Mouse (Mus musculus) liver, embryonic 15.5 days (tissue): ENCODE results near the gene Trpm1. TPM values are rescaled to one million over a fixed set of nuclear protein-coding genes. Genes with fewer than 3 reads are reported as not detected.
A peak's percentile ranks its signal among the peaks of the same experiment; 100 is the strongest.

Source experiments
- ATAC-seq: fragments of 200-750 bp; cut with Nextera tagmentation; 2 replicates; pipeline ENCODE4 v1.8.0; 2017; ENCODE audit warnings: moderate number of reproducible peaks, mild to moderate bottlenecking, moderate library complexity; ENCODE audit not compliant: insufficient read depth
- H3K27ac ChIP-seq: fragments of 300-500 bp; sonication (generic); replicated peaks from 2 replicates; pipeline ENCODE4 v1.5.1; 2015; ENCODE audit warnings: mild to moderate bottlenecking, inconsistent platforms
- H3K27me3 ChIP-seq: fragments of 300-500 bp; sonication (generic); 2 replicates; pipeline ENCODE4 v1.6.1; 2015; ENCODE audit warnings: mild to moderate bottlenecking, inconsistent platforms
- H3K36me3 ChIP-seq: fragments of 300-500 bp; sonication (generic); replicated peaks from 2 replicates; pipeline ENCODE4 v1.6.1; 2015; ENCODE audit warnings: moderate library complexity, mild to moderate bottlenecking, inconsistent platforms
- H3K4me1 ChIP-seq: fragments of 300-500 bp; sonication (generic); replicated peaks from 2 replicates; pipeline ENCODE4 v1.6.1; 2015; ENCODE audit warnings: inconsistent platforms
- H3K4me2 ChIP-seq: fragments of 300-500 bp; sonication (generic); 2 replicates; pipeline ENCODE4 v1.6.1; 2015; ENCODE audit warnings: moderate library complexity, mild to moderate bottlenecking, inconsistent platforms
- H3K4me3 ChIP-seq: fragments of 300-500 bp; sonication (generic); replicated peaks from 2 replicates; pipeline ENCODE4 v1.5.1; 2015; ENCODE audit warnings: mild to moderate bottlenecking, inconsistent platforms
- H3K9ac ChIP-seq: fragments of 300-500 bp; sonication (generic); 2 replicates; pipeline ENCODE4 v1.6.1; 2015; ENCODE audit warnings: moderate library complexity, mild to moderate bottlenecking, inconsistent platforms
- H3K9me3 ChIP-seq: fragments of 300-500 bp; sonication (generic); replicated peaks from 2 replicates; pipeline ENCODE4 v1.6.1; 2016; ENCODE audit warnings: inconsistent platforms
- WGBS: fragments of 180-500 bp; shearing (Covaris S2); methylation state at CpG from one replicate; pipeline ENCODE4 v1.1.7; 2015; ENCODE audit warnings: mixed read lengths; ENCODE audit not compliant: insufficient replicate concordance; 5-methylcytosine and 5-hydroxymethylcytosine counted together
- polyA plus RNA-seq: library from polyadenylated mRNA; unstranded; fragments of >200 nt; fragmentation: Nextera tagmentation; extraction: Ambion mirVana; gene quantifications from 2 replicates; pipeline ENCODE4 v1.2.1, GENCODE M21; 2015

The Trpm1 gene
- polyA plus RNA-seq, 1 experiment from 2014 or later: not detected

GRCm38 (mm10) chr7:64265502-64266279 lies 112.1 kb downstream of the Trpm1 start:
- no peak overlapping the region for H3K27ac ChIP-seq
- H3K9me3 ChIP-seq: no peaks in the 10 kb centered on the region
- no peak for ATAC-seq
- 58% methylated on average over 13 of the region's 13 CpGs for WGBS
- no peaks in the 10 kb centered on the region for H3K36me3 ChIP-seq
- H3K27me3 ChIP-seq: peaks cover 26% of the 10 kb centered on the region
- H3K4me3 ChIP-seq: no peak overlapping the region
- no peak overlapping the region for H3K4me2 ChIP-seq
- H3K4me1 ChIP-seq: no peaks in the 10 kb centered on the region
- H3K9ac ChIP-seq: no peak overlapping the region

- Histone ChIP-seq H3K27ac (no peak overlapping the region), H3K4me3 (no peak overlapping the region), H3K4me1 (no peaks in the 10 kb centered on the region), H3K36me3 (no peaks in the 10 kb centered on the region), H3K4me2 (no peak overlapping the region), H3K9ac (no peak overlapping the region), H3K27me3 (peaks cover 26% of the 10 kb centered on the region), H3K9me3 (no peaks in the 10 kb centered on the region)
- 83% methylated on average over 4 of the region's 4 CpGs for WGBS
- no peak for ATAC-seq
These were observed 113.0 kb downstream of the Trpm1 start for GRCm38 (mm10) chr7:64266587-64266986.

- no peak for ATAC-seq
- Histone ChIP-seq H3K27ac (no peak overlapping the region), H3K27me3 (peaks cover 26% of the 10 kb centered on the region), H3K4me3 (no peak overlapping the region), H3K9me3 (no peaks in the 10 kb centered on the region), H3K9ac (no peak overlapping the region), H3K4me1 (no peaks in the 10 kb centered on the region), H3K4me2 (no peak overlapping the region), H3K36me3 (no peaks in the 10 kb centered on the region)
- WGBS: 33% methylated on average over 4 of the region's 4 CpGs
These were observed 118.3 kb downstream of the Trpm1 start for GRCm38 (mm10) chr7:64271926-64272325.

GRCm38 (mm10) chr7:64275518-64275917 lies 121.9 kb downstream of the Trpm1 start:
- no peaks in the 10 kb centered on the region for H3K27me3 ChIP-seq
- ATAC-seq: no peak
- H3K9me3 ChIP-seq: no peaks in the 10 kb centered on the region
- no peak overlapping the region for H3K9ac ChIP-seq
- 36% methylated on average over 4 of the region's 4 CpGs for WGBS
- no peak overlapping the region for H3K27ac ChIP-seq
- H3K4me3 ChIP-seq: no peak overlapping the region
- no peak overlapping the region for H3K4me2 ChIP-seq
- no peaks in the 10 kb centered on the region for H3K36me3 ChIP-seq
- no peaks in the 10 kb centered on the region for H3K4me1 ChIP-seq

GRCm38 (mm10) chr7:64276921-64277320 lies 123.3 kb downstream of the Trpm1 start:
- no peak overlapping the region for H3K4me2 ChIP-seq
- no peaks in the 10 kb centered on the region for H3K4me1 ChIP-seq
- ATAC-seq: no peak
- 32% methylated on average over 6 of the region's 6 CpGs for WGBS
- no peak overlapping the region for H3K9ac ChIP-seq
- no peak overlapping the region for H3K27ac ChIP-seq
- no peaks in the 10 kb centered on the region for H3K36me3 ChIP-seq
- no peak overlapping the region for H3K4me3 ChIP-seq
- H3K9me3 ChIP-seq: no peaks in the 10 kb centered on the region
- no peaks in the 10 kb centered on the region for H3K27me3 ChIP-seq

- H3K27me3 ChIP-seq: no peaks in the 10 kb centered on the region; the same call in 1 of the 2 replicates
- H3K9me3 ChIP-seq: no peaks in the 10 kb centered on the region
- no peak overlapping the region for H3K9ac ChIP-seq
- no peak overlapping the region for H3K27ac ChIP-seq
- no peak overlapping the region for H3K4me2 ChIP-seq
- 63% methylated on average over 1 of the region's 1 CpGs for WGBS
- ATAC-seq: no peak
- H3K4me1 ChIP-seq: no peaks in the 10 kb centered on the region
- H3K4me3 ChIP-seq: no peak overlapping the region
- no peaks in the 10 kb centered on the region for H3K36me3 ChIP-seq
These were observed 124.9 kb downstream of the Trpm1 start for GRCm38 (mm10) chr7:64278526-64278925.

- H3K27me3 ChIP-seq: peaks cover 5% of the 10 kb centered on the region; the same call in 1 of the 2 replicates
- no peak overlapping the region for H3K4me3 ChIP-seq
- H3K9ac ChIP-seq: no peak overlapping the region
- H3K27ac ChIP-seq: no peak overlapping the region
- no peak for ATAC-seq
- WGBS: 30% methylated on average over 3 of the region's 3 CpGs
- H3K9me3 ChIP-seq: no peaks in the 10 kb centered on the region
- H3K36me3 ChIP-seq: no peaks in the 10 kb centered on the region
- no peaks in the 10 kb centered on the region for H3K4me1 ChIP-seq
- H3K4me2 ChIP-seq: no peak overlapping the region
These were observed 125.9 kb downstream of the Trpm1 start for GRCm38 (mm10) chr7:64279548-64279947.

- peak overlapping the region; percentile 88 for H3K4me2 ChIP-seq
- H3K27me3 ChIP-seq: peaks cover 7% of the 10 kb centered on the region
- no peak overlapping the region for H3K4me3 ChIP-seq
- H3K9ac ChIP-seq: no peak overlapping the region
- no peak overlapping the region for H3K27ac ChIP-seq
- no peaks in the 10 kb centered on the region for H3K9me3 ChIP-seq
- ATAC-seq: no peak
- no peaks in the 10 kb centered on the region for H3K36me3 ChIP-seq
- H3K4me1 ChIP-seq: peaks cover 15% of the 10 kb centered on the region
These were observed 132.9 kb downstream of the Trpm1 start for GRCm38 (mm10) chr7:64286566-64286965.

- H3K9ac ChIP-seq: peak within 1 kb of the TSS; percentile 70
- under 1% methylated on average over 77 of the region's 77 CpGs for WGBS
- ATAC-seq: peak; percentile 96
- no peaks in the 10 kb centered on the region for H3K9me3 ChIP-seq
- H3K4me3 ChIP-seq: peak within 1 kb of the TSS; percentile 76
- peak within 1 kb of the TSS; percentile 88 for H3K4me2 ChIP-seq
- peak within 1 kb of the TSS; percentile 66 for H3K27ac ChIP-seq
- H3K36me3 ChIP-seq: no peaks in the 10 kb centered on the region
- peaks cover 15% of the 10 kb centered on the region for H3K4me1 ChIP-seq
- H3K27me3 ChIP-seq: peaks cover 7% of the 10 kb centered on the region
These were observed 133.9 kb downstream of the Trpm1 start, which contains the start of gene Mtmr10 for GRCm38 (mm10) chr7:64287414-64288091. Gene Mtmr10, plus strand, starts transcription at chr7:64287653.

- H3K36me3 ChIP-seq: no peaks in the 10 kb centered on the region
- no peak for ATAC-seq
- H3K9me3 ChIP-seq: no peaks in the 10 kb centered on the region
- H3K27ac ChIP-seq: no peak overlapping the region
- H3K4me2 ChIP-seq: peak overlapping the region; percentile 25; the same call in 1 of the 2 replicates
- H3K4me3 ChIP-seq: no peak overlapping the region
- H3K4me1 ChIP-seq: peaks cover 15% of the 10 kb centered on the region
- H3K27me3 ChIP-seq: peaks cover 3% of the 10 kb centered on the region
- WGBS: 78% methylated on average over 7 of the region's 7 CpGs
- H3K9ac ChIP-seq: no peak overlapping the region
These were observed 135.8 kb downstream of the Trpm1 start for GRCm38 (mm10) chr7:64289416-64289815.

GRCm38 (mm10) chr7:64290431-64290830 lies 136.8 kb downstream of the Trpm1 start:
- peaks cover 3% of the 10 kb centered on the region for H3K27me3 ChIP-seq
- H3K9me3 ChIP-seq: no peaks in the 10 kb centered on the region
- H3K4me1 ChIP-seq: peaks cover 15% of the 10 kb centered on the region
- H3K4me3 ChIP-seq: no peak overlapping the region
- H3K27ac ChIP-seq: no peak overlapping the region
- WGBS: 69% methylated on average over 6 of the region's 6 CpGs
- H3K4me2 ChIP-seq: no peak overlapping the region
- no peaks in the 10 kb centered on the region for H3K36me3 ChIP-seq
- ATAC-seq: no peak
- no peak overlapping the region for H3K9ac ChIP-seq
